Mouse (Mus musculus): ENCODE results near the gene Muc13.

GRCm38 (mm10) chr16:33862406-33862805 is 68.6 kb downstream of the Muc13 start:
- TF ChIP-seq CTCF (IDR thresholded peaks at IDR 0.05; ENCODE audit: low read depth) (no peak), EP300 (IDR thresholded peaks at IDR 0.05; ENCODE audit: low read depth) (no peak)
